Mouse (Mus musculus): ENCODE data around the gene Klhdc9. TPM values are rescaled to one million over a fixed set of nuclear protein-coding genes. Genes with fewer than 3 reads are reported as not detected.

The Klhdc9 gene
- total RNA-seq (2014; rRNA removed): 4.0 and 4.5 TPM in 2 replicates
- 6.3 and 6.4 TPM in 2 replicates for polyA plus RNA-seq (2015; fragmentation: Nextera tagmentation; extraction: Ambion mirVana)

DNA sequence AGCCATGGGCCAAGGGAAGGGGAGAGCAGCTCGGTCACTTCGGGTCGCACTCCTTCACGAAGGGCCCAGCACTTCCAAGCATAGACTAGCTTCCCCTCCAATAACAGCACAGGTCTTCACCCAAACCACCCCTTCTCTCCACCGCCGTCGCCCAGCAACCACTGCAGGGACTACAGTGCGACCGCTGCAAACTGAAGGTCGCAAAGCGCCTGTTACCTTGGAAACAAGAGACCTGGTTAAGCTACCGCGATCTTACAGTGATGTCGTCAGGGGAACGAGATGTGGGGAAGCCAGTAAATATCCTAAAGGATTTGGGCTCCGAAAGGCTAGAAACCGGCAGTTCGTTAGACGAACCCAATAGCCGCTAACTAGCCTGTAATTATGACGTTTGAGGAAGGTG lies at the start of gene Klhdc9:
Klhdc9 (minus strand) TSS at position 143 of the 400 bp plus-strand sequence.
- DNase-seq (ENCODE audit: low spot score) (peak; percentile 99), ATAC-seq (ENCODE audit: low FRiP score) (peak; percentile 98)
- Histone ChIP-seq H3K27me3 (ENCODE audit: insufficient read depth, low read length) (no peaks in the 10 kb centered on the region), H3K9me3 (ENCODE audit: low read length) (peaks cover 3% of the 10 kb centered on the region; the same call in 1 of the 2 replicates), H3K36me3 (ENCODE audit: insufficient read depth, low read length) (peaks cover 14% of the 10 kb centered on the region), H3K4me3 (ENCODE audit: low read depth, low read length) (peak within 1 kb of the TSS; percentile 50), H3K9ac (replicated peaks; ENCODE audit: low read length, poor library complexity, severe bottlenecking) (peak within 1 kb of the TSS; percentile 71), H3K27ac (ENCODE audit: low read depth, low read length) (peak within 1 kb of the TSS; percentile 77), H3K4me1 (ENCODE audit: insufficient read depth, low read length) (0 out of 2 replicates have a peak, but pooled peaks cover 4% of the 10 kb centered on the region), H3K4me2 (ENCODE audit: low read depth, low read length, poor library complexity, severe bottlenecking) (peak within 1 kb of the TSS; percentile 83)
- WGBS: 2% methylated on average over 21 of the region's 21 CpGs
- TF ChIP-seq CTCF (IDR thresholded peaks at IDR 0.05): no peak

DNA sequence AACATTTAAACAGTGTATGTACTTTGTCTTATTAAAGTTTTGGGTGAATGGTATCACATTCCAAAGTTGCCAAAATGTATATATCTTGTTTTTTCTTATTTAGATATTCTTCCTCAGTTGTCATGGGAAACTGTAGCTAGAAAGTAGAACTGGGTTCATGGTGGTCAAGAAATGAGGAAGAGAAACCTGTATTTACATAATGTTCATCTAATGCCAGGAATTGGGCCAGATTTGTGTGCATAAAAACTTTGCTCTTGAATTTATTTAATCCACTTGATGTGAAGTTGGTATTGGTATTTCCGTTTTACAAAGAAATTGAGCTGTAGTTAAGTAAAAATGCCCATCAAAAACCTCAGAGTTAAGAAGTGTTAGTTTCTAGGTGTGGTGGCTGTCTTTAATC lies 49.6 kb upstream of the Klhdc9 start:
- ATAC-seq (ENCODE audit: low FRiP score) (no peak), DNase-seq (ENCODE audit: low spot score) (no peak)
- Histone ChIP-seq H3K27me3 (ENCODE audit: insufficient read depth, low read length) (peaks cover 13% of the 10 kb centered on the region; the same call in 1 of the 2 replicates), H3K9ac (replicated peaks; ENCODE audit: low read length, poor library complexity, severe bottlenecking) (no peak overlapping the region), H3K4me3 (ENCODE audit: low read depth, low read length) (peak overlapping the region; percentile 66; the same call in 1 of the 2 replicates), H3K4me1 (ENCODE audit: insufficient read depth, low read length) (no peaks in the 10 kb centered on the region), H3K4me2 (ENCODE audit: low read depth, low read length, poor library complexity, severe bottlenecking) (no peak overlapping the region), H3K36me3 (ENCODE audit: insufficient read depth, low read length) (peaks cover 1% of the 10 kb centered on the region), H3K27ac (ENCODE audit: low read depth, low read length) (no peak overlapping the region), H3K9me3 (ENCODE audit: low read length) (no peaks in the 10 kb centered on the region)
- 89% methylated on average over 1 of the region's 1 CpGs for WGBS
- no peak for TF ChIP-seq CTCF (IDR thresholded peaks at IDR 0.05)

DNA sequence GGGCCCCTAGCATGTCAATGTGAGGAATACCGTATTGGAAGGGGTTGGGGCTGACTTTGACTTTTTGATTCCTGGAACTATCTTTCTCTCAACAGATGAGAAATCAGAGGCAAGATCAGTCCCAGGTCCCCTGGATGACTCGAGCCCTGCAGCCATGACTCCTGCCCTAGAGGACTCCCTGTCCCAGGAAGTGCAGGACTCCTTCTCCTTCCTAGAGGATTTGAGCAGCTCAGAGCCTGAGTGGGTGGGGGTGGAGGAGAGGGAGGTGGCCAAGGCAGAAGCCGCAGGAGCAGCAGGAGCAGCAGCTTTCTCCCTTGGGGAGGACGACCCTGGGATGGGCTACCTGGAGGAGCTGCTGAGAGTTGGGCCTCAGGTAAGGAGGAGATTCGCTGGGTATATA lies 46.7 kb upstream of the Klhdc9 start:
- Histone ChIP-seq H3K4me1 (ENCODE audit: insufficient read depth, low read length) (no peaks in the 10 kb centered on the region), H3K27ac (ENCODE audit: low read depth, low read length) (no peak overlapping the region), H3K36me3 (ENCODE audit: insufficient read depth, low read length) (no peaks in the 10 kb centered on the region), H3K9me3 (ENCODE audit: low read length) (no peaks in the 10 kb centered on the region), H3K4me3 (ENCODE audit: low read depth, low read length) (no peak overlapping the region), H3K4me2 (ENCODE audit: low read depth, low read length, poor library complexity, severe bottlenecking) (no peak overlapping the region), H3K9ac (replicated peaks; ENCODE audit: low read length, poor library complexity, severe bottlenecking) (no peak overlapping the region), H3K27me3 (ENCODE audit: insufficient read depth, low read length) (peaks cover 13% of the 10 kb centered on the region; the same call in 1 of the 2 replicates)
- ATAC-seq (ENCODE audit: low FRiP score): no peak
- 81% methylated on average over 5 of the region's 5 CpGs for whole genome bisulfite sequencing
- no peak for TF ChIP-seq CTCF (IDR thresholded peaks at IDR 0.05)
- no peak for DNase-seq (ENCODE audit: low spot score)

- WGBS: 86% methylated on average over 9 of the region's 9 CpGs
Observed at GRCm38 (mm10) chr1:171402991-171403390, 42.4 kb upstream of the Klhdc9 start.

DNA sequence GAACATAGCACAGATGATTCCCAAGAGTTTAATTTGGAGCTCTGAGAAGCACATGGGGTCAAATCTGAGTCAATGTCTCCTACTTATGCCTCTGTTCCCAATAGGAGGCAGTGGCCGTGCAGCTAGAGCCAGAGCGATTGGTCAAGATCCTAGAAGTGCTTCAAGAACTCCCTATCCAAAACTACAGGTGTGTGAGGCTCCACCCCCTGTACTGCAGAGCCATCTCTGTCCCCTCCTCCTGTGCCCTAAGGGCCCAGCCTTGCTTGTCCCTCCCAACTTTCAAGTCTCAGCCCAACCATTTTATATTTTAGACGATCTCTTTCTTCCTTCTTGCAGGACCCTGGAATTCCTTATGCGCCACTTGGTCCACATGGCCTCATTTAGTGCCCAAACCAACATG lies 41.2 kb upstream of the Klhdc9 start:
- Histone ChIP-seq H3K9me3 (ENCODE audit: low read length) (no peaks in the 10 kb centered on the region), H3K9ac (replicated peaks; ENCODE audit: low read length, poor library complexity, severe bottlenecking) (no peak overlapping the region), H3K27me3 (ENCODE audit: insufficient read depth, low read length) (no peaks in the 10 kb centered on the region), H3K4me1 (ENCODE audit: insufficient read depth, low read length) (no peaks in the 10 kb centered on the region), H3K27ac (ENCODE audit: low read depth, low read length) (no peak overlapping the region), H3K4me3 (ENCODE audit: low read depth, low read length) (no peak overlapping the region), H3K4me2 (ENCODE audit: low read depth, low read length, poor library complexity, severe bottlenecking) (no peak overlapping the region), H3K36me3 (ENCODE audit: insufficient read depth, low read length) (no peaks in the 10 kb centered on the region)
- WGBS: 88% methylated on average over 4 of the region's 4 CpGs
- DNase-seq (ENCODE audit: low spot score): no peak
- ATAC-seq (ENCODE audit: low FRiP score): no peak
- no peak for TF ChIP-seq CTCF (IDR thresholded peaks at IDR 0.05)

More at GRCm38 (mm10) chr1:171402991-171403390, 42.4 kb upstream of the Klhdc9 start:
- Histone ChIP-seq H3K4me3 (ENCODE audit: low read depth, low read length) (no peak overlapping the region), H3K36me3 (ENCODE audit: insufficient read depth, low read length) (no peaks in the 10 kb centered on the region), H3K4me1 (ENCODE audit: insufficient read depth, low read length) (no peaks in the 10 kb centered on the region), H3K4me2 (ENCODE audit: low read depth, low read length, poor library complexity, severe bottlenecking) (no peak overlapping the region), H3K27me3 (ENCODE audit: insufficient read depth, low read length) (0 out of 2 replicates have a peak, but pooled peaks cover 6% of the 10 kb centered on the region), H3K27ac (ENCODE audit: low read depth, low read length) (no peak overlapping the region), H3K9ac (replicated peaks; ENCODE audit: low read length, poor library complexity, severe bottlenecking) (no peak overlapping the region), H3K9me3 (ENCODE audit: low read length) (no peaks in the 10 kb centered on the region)
- DNase-seq (ENCODE audit: low spot score): no peak
- no peak for TF ChIP-seq CTCF (IDR thresholded peaks at IDR 0.05)
- ATAC-seq (ENCODE audit: low FRiP score): no peak

- H3K36me3 ChIP-seq (ENCODE audit: insufficient read depth, low read length): no peaks in the 10 kb centered on the region
- no peaks in the 10 kb centered on the region for H3K9me3 ChIP-seq (ENCODE audit: low read length)
- no peak overlapping the region for H3K4me3 ChIP-seq (ENCODE audit: low read depth, low read length)
- no peak overlapping the region for H3K27ac ChIP-seq (ENCODE audit: low read depth, low read length)
- DNase-seq (ENCODE audit: low spot score): no peak
- H3K27me3 ChIP-seq (ENCODE audit: insufficient read depth, low read length): no peaks in the 10 kb centered on the region
- 87% methylated on average over 4 of the region's 4 CpGs for WGBS
- no peak for TF ChIP-seq CTCF (IDR thresholded peaks at IDR 0.05)
- no peak for ATAC-seq (ENCODE audit: low FRiP score)
- H3K4me2 ChIP-seq (ENCODE audit: low read depth, low read length, poor library complexity, severe bottlenecking): no peak overlapping the region
- H3K4me1 ChIP-seq (ENCODE audit: insufficient read depth, low read length): no peaks in the 10 kb centered on the region
- H3K9ac ChIP-seq (replicated peaks; ENCODE audit: low read length, poor library complexity, severe bottlenecking): no peak overlapping the region
Observed at GRCm38 (mm10) chr1:171390101-171390500, 29.5 kb upstream of the Klhdc9 start.
